Mouse (Mus musculus) megakaryocyte progenitor cell, adult 5-6 weeks (primary cell): ENCODE data around the gene Rbpj. TPM values are rescaled to one million over a fixed set of nuclear protein-coding genes. Genes with fewer than 3 reads are reported as not detected.
"Not testable (repeated sequence)": the region's sequence is repeated elsewhere in the genome, so short reads cannot be mapped to it uniquely, and the experiment has no call there.

ENCODE experiments used
- ATAC-seq: replicated peaks from 2 replicates; pipeline ENCODE4 v1.8.0; 2016; ENCODE audit warnings: mild to moderate bottlenecking, moderate TSS enrichment, inconsistent platforms; ENCODE audit not compliant: poor library complexity
- total RNA-seq, 2 experiments: library from RNA; stranded (forward) in 1 of 2; stranded (reverse) in 1 of 2; fragments of 157-497, 149-512 nt in 1 of 2; fragments of 200-1000 nt in 1 of 2; gene quantifications; 2 replicates each; pipeline versions ENCODE4 v1.2.3 to v1.2.4; 2015 to 2017

The Rbpj gene
- total RNA-seq, 2 experiments from 2014 or later = 35.7 to 66.7 TPM

DNA sequence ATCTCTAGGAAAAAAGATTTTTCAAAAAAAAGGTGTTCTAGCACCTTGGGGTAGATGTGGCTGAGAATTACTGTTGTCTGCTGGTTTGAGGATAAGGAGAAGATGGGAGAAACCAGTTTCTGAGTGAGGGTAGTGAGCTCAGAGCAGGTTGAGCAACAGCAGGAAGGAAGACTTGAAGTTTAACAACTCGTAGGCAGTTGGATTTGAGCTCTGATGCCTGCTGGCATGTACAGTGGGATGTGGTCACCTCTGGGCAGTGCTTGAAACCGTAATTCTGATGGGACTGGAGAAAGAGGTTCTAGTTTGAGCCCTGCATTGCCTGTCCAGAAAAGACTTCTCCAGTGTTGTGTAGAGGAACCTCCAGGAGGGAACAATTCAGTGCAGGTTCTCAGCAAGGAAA is 195.6 kb downstream of the Rbpj start:
- peak; percentile 64 for ATAC-seq

DNA sequence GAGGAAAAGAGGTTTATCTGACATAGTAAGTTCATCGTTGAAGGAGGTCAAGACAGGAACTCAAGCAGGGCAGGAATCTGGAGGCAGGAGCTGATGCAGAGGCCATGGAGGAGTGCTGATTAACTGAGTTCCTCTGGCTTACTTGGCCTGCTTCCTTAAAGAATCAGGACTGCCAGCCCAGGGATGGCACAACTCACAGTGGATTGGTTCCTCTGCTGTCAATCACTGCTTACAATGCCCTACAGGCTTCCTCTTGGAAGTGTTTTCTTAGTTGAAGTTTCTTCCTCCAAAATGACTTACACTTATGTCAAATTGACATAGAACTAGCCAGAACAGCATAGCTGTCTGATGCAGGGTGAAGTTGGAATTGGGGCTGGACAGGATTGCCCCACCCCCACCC is 196.5 kb downstream of the Rbpj start:
- peak; percentile 52 for ATAC-seq

DNA sequence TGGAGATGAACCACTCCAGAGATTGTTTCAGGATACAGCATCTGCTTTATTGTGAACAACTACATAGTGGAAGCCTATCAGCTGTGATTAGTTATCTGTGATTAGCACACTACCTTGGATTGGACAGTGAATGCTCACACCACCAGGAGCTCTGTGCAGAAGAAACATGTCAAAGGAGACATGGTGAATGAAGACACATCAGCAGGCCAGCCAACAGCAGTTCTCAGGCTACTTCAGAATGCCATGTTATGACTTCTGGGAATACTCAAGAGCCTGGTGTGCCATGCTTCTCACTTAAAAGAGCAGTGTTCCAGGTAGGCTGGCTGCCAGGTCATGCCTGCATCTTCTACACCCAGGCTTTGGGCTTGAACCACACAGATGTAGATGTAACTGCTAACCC is 197.7 kb downstream of the Rbpj start:
- ATAC-seq = no peak

DNA sequence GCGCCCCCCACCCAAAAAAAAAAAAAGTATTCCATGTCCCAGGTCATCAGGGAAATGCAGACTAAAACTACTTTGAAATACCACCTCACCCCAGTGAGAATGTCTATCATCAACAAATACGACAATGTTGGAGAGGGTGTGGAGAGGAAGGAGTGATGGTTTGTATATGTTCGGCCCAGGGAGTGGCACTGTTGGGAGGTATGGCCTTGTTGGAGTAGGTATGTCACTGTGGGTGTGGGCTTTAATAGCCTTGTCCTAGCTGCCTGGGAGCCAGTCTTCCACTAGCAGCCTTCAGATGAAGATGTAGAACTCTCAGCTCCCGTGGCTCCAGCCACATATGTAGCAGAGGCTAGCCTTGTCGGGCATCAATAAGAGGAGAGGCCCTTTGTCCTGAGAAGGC is 202.1 kb downstream of the Rbpj start:
- no peak for ATAC-seq

DNA sequence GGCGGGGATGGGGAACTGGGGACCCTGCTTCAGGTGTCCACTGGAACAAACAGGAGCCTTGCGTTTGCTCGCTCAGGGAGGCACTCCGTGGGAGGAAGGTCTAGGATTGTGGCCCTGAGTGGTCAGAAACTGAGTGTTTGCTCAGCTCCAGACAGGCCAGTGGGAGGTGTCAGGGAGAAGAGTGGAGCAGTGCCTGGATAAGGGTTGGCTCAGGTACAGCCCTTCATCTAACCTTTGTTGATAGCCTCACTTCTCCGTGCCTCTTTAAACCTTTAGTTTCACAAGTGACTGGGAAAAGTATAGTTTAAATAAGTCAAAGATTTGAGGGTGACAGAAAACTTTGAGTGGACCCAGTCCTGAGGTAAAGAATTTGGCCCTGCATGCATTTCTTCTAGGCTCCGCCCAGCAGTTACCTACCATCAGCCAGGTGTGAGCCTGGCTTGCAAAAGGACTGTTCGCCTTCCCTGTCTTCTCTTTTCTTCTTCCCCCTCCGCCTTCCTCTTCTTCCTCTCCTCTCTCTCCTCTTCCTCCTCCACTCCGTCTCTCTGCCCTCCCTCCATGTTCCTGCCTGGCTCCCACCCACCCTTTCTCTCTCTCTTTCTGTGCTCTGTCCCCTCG is 204.5 kb downstream of the Rbpj start:
- ATAC-seq = no peak

DNA sequence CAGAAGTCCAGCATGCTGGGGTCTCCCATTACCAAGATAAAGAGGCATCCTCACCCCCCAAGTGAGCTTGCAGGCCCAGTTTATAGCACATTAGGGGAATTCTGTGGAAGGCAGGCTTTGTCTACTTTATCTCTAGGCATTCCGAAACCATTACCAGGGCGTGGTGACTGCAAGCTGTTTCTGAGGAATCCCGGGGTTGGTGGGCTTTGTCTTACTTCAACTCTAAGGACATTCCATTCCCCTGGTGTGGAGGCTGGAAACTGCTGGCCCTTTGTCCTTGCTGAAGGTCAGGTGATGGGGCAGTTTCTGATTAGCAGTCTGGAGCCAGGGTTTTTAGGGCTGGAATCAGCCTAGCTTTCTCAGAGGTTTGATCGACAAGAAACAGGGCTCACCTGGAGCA is 205.6 kb downstream of the Rbpj start:
- ATAC-seq = no peak

DNA sequence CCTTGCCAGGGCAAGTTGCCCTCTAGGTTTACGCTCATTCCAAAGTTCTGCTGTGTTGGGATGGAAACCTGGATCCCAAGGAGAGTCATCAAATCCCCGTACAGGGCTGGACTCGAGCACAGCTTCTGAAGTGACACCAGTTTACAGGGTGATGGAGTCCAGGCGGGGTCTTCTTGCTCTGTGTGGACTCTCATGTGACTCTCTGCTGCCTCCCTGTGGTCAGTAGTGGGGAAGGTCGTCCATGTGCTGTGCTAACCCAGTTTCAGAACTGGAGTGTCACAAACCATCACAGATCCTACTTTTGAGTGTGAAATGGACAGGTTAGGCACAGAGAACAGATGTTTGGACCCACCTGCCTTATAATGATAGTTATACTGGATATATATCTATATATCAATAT is 206.4 kb downstream of the Rbpj start:
- ATAC-seq = peak; percentile 97

DNA sequence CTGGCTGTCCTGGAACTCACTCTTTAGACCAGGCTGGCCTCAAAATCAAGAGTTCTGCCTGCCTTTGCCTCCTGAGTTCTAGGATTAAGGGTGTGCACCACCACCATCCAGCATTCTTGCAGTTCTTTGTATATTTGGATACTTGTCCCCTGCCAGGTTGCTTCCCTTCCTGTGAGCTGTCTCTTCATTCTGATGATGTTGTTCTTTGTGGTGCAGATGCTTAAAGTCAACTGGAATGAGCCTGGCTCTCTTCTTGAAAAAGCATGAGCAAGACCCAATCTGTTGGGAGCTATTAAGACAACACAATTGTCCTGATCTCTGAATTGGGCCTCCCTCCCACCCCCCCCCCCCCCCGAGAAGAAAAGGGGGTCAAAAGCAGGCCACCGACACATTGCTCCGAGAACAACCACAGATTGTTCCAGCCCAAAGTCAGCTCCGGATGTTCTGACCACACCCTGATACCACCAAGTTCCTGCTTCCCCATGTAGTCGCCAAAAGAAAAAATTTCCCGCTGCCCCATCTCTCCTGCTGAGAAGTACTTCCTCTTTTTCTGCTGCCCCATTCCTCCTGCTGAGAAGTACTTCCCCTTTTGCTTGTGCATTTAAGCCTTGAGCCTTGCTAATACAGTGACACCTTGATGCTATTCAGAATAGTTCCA is 207.7 kb downstream of the Rbpj start:
- not testable (repeated sequence) for ATAC-seq

DNA sequence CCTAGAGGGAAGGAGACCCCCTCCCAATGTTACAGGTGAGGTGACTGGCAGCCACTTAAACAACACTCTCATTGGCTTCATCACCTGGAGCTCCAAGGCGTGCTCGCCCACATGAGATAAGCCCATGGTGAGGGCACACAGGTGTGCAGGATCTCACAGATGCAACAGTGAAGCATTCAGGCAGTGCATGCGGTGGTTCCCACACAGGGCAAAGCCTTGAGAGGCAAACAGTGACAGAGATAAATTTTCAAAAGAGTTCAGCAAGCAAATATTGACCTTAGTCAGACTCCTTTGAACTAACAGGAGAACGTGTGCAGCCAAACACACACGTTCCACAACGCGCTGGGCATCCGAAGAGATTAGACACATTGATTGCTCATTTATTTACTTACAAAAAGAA is 210.7 kb downstream of the Rbpj start:
- ATAC-seq = no peak

DNA sequence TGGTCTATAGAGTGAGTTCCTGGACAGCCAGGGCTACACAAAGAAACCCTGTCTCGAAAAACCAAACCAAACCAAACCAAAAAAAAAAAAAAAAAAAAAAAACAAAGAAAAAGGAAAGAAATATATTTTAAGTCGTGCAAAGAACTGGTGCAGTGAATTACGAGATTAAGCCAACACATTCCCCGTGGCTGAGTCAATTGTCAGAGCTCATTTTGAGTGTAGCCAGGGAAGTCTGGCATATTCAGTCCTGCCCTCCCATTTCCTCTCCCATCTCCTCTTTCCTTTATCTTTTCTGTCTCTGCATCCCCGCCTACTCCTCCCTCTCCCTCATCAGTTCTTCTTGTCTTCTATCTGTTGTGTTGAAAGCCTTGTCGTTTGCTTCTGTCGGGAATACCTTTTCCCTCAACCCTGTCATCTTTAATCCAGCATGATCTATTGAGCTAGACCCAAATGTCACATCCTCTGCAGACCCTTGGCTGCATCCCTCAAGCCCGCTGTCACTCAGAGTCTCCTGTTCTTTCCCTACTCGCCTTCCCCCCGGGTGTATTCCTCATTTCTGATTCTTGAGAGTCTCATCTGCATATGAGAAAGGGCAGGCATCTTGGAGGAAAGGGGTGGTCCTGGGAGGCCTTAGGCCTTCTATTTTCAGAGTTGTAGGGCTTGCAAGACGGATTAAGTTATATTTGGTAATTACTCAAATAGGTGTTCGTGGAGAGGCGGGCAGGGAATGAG is 212.2 kb downstream of the Rbpj start:
- ATAC-seq = no peak

DNA sequence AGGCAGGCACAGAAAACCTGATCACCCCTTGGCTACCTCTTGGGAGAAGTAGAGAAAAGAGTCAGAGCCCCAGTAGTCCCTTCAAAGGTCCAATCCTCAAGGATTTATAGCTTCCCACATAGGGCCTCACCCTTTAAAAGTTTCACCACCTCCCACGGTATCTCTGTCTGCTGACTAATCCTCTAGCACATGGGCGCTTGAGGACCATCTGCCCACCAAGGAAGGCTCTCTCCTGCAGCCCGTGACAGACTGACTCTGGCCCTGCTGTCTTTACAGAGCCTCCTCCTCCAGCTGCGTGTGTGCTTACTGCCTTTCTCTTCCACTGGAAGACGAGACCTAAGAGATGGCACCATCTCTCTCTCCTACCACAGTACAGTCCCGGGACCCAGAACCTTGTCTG is 213.7 kb downstream of the Rbpj start:
- no peak for ATAC-seq

DNA sequence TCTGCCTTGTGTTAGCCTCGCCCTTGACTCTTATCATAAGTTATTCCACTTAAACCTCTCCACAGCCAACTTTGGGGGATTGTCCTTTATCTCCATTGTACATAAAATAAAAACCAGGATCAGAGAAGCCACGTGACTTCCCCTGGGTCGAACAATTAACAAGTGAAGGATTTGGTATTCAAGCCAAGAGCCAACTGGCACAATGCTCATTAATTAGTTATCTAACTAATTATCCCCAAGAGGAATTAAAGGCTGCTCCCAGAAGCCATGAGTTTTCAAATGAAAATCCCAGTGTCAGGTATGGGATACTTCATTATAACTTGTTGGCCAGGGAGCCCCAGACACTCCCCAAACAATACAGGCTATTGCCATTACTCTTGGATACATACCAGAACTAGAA is 218.0 kb downstream of the Rbpj start:
- ATAC-seq = no peak

DNA sequence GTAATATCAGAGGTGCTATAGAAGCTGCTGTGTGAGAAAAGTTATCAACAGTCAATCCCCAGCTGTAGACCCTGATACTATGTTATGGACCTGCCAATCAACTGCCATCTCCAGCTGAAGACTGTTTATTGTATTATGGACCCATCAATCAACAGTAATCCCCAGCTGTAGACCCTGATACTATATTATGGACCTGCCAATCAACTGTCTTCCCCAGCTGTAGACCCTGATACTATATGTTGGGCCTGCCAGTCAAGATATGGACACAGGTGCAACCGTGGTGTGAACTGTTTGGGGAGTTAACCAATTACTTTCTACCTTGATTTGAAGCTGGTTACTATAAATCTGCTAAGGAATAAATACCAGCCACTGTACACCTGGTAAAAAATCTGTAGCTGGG is 218.5 kb downstream of the Rbpj start:
- no peak for ATAC-seq

DNA sequence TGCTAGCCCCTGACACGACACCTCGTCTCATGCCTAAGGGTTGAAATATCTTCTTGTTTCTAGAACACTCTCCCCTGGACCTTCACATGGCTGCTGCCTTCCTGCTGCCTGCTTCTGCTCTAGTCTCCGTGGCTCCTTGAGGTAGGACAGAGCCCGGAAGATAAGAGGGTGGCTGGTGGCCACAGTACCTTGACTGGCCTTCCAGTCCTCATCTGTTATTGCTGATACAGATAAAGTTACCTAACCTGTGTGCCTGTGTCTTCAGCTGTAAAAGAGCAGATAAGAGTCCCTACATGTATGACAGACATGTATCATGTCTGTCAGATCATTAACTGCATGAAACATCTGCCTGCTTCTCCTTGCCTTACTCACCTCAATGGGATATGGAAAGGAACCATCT is 219.7 kb downstream of the Rbpj start:
- ATAC-seq = peak; percentile 52

DNA sequence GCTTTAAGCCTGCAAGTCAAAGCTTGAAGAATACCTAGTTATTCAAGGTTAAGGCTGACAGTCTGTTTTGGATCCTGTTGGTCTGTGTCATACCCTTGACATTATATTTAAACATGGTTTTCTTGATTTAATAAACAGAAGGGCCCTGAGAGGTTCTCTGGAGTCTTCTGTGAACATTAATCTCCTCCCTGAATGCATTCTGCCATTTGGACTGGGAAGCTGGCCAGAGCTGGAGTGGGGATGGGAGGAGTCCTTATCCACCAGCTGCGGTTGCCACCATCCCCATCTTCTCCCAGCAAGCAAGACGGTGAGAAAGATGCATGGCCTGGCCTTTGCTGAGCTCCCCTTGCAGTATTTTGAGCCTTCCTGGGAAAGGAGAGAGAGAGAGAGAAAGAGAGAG is 220.4 kb downstream of the Rbpj start:
- no peak for ATAC-seq

DNA sequence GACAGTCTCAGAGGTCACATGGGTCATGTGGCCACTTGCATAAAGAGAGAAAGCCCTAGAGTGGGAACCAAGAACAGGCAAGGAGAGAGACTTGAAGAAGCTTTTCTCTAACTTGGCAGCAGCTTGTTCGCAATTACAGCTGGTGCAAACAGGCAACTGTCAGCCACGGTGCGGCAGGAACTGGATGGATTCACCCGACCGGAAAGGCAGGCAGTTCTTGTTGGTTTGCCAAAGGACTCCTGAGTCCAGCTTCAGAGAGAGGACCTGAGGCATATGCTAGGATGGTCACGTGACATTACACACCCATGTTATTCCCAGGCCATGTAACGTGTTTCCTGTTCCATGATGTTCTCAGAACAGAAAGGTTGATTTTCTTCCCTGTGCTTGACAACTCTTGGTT is 222.4 kb downstream of the Rbpj start:
- ATAC-seq = no peak

DNA sequence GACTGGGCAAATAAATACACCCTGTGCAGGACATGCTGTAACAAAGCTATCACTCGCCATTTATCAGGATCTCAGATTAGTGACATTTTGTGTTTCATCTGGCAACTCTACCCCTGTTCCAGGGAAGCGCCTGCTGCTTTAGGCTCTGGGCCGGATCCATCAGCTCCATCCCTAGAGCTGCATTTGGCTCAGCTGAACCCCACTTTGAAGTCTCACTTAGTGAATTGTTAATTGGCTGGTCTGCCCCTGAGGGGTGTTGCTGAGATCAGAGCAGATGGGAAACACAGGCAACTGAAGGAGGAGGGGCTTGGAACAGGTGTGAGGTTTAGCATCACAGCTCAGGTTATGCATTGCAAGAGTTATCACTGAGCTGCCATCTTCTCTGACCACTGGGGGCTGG is 225.6 kb downstream of the Rbpj start:
- ATAC-seq = no peak

DNA sequence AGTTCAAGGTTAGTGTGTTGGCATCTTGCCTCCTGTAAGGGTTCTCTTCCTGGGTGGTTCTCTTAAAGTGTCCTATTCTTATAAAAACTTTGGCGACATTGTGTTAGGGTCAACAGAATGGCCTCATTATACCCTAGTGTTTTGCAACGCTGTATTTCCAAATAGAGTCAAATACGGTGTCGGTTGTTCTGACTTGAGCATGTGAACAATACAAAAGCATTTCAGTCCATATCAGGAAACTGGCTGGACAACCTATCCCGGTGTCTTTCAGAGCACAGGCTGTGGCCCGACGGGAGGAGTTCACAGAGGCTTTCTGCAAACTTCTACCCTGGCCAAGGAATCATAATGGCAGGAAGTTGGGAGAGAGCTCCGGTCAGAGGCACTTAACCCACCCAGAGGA is 226.1 kb downstream of the Rbpj start:
- no peak for ATAC-seq

DNA sequence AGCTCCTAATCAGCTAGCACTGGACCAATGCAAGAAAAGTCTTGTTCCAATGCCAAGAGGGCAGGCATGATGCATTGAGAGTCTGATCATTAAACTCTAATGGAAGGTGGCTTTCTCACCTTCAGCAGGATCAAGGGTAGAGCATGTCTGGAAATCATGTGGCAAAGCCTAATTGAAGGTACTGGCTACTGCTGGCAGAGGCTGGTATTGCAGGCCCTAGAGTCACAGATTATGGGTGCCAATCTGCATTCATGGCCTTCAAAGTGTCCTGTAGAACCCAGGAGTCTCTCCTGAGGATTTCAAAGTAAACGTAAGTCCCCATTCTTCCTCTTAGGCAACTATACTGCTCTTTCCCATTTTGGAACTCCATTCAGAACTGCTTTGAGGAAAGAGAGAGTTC is 226.7 kb downstream of the Rbpj start:
- no peak for ATAC-seq

DNA sequence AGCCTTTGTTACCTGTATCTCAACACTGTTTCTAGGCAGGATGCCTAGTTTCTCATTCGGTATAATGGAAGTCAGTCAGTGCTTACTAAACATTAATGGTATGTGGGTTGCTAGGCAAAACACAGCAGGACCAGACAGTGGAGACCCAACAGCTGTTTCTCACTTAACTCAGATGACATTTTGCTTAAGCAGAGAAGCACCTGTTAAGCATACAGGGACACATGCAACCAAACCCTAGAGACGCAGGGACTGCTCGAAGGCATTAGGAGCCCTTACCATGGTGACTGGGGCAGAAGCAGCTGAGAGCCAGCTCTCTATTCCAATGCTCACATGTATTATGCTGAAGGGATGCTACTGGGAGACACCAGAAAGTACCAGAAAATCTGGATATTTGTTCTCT is 230.7 kb downstream of the Rbpj start:
- ATAC-seq = no peak

DNA sequence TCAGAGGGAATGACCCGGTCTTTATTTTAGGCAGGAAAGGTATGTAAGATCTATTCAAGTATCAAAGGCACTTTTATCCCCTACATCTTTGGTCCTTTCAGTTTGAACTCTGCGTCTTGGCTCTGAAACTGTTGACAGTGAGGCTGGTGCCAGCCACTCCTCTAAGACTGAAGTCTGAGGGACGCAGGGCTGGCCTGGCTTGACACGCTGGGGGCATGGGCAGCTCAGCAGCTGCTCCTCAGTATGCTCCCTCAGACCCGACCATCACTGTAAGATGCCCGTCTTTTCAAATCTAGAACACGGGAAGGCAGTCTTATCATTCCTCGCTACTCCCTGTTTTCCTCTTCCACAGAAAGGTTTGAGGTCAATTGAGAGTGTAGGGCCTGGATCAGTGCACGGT is 231.8 kb downstream of the Rbpj start:
- no peak for ATAC-seq

DNA sequence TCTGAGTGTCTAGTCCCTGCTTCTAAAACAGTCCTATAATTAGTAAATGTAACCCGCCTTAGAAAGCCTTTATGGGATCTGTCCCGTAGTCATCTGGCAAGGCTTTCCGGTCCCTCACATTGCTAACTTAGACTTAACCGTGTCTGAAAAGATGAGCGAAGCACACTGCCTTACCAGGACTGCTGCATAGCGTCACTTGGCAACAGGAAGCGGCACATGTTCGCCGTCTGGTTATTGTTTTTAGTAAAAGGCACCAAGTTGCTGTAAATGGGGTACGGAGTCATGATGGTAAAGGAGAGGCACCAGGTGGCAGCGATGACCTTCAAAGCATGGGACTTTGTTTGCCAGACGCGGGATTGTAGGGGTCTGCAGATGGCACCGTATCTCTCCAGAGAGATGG is 236.7 kb downstream of the Rbpj start:
- no peak for ATAC-seq
